Mouse (Mus musculus): ENCODE results near the gene Nfia.

DNA sequence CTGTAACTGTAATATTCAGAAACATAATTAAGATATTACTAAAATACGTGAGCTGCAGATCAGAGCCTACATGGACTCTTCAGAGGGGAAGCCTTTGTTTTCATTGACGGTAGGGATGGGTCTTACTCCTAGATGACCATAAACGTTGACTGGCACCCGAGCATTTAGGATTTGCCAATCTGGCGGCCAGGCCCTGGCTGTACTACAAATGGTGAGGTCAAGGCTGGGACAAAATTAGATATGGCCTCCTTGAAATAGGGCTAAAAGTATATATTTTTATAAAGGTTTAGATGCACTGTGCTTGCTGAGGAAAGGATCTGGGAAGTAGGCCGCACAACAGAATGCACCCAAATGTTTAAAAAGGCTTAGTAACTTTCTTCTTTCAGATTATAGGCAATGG is 10.0 kb downstream of the Nfia start:
- TF ChIP-seq FLI1 (IDR thresholded peaks at IDR 0.05; ENCODE audit: low read length) (no peak), GATA1 (IDR thresholded peaks at IDR 0.05; ENCODE audit: borderline replicate concordance, low read length) (no peak)
